Comparison of ENCODE assay signal across 18 mouse cellular contexts in the genomic region with DNA sequence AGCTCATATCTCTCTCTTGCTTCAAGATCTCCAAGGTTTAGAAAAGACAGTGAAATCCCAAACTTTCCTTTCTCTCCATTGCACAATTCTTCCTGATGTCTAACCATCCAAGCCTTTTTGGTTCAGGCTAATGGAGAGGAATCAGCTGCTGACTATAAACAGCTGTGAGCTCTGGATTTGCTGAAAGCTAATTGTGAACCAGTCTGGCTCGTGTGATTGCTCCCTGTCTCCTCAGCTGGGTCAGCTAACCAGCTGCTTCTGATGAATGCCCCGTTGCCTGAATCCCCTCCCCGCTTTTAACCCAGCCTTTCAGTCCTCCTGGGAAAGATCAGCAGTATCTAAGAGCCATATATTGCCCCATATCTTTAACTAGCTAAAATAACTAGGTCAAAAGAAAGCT. TPM values are rescaled to one million over a fixed set of nuclear protein-coding genes. Genes with fewer than 3 reads are reported as not detected.
A peak's percentile ranks its signal among the peaks of the same experiment; 100 is the strongest.
DNase-seq lines count a peak whose midpoint lies in the region; ATAC-seq and TF ChIP-seq lines count a peak whose summit lies in the region.
"Had no signal": no experiment of that assay in that cellular context is flagged by ENCODE, and none has a peak within 500 bp of the region (broad histone marks: within the 10 kb centered on the region; RNA-seq: fewer than 3 reads in every experiment).

No protein-coding gene starts in this region.

- no peak for ATAC-seq in midbrain, embryonic 14.5 days (ENCODE audit: low FRiP score, low TSS enrichment)
- no peak for ATAC-seq in midbrain, embryonic 15.5 days (replicated peaks)
- peak; percentile 72; the same call in 1 of the 2 replicates for ATAC-seq in forebrain, postnatal 0 days
- ATAC-seq: intestine, embryonic 16.5 days had no signal

- no peak overlapping the region for H3K27ac ChIP-seq in midbrain, embryonic 14.5 days (replicated peaks; ENCODE audit: low read depth, low read length)
- H3K27ac ChIP-seq in midbrain, embryonic 15.5 days: no peak overlapping the region
- no peak overlapping the region for H3K27ac ChIP-seq in forebrain, postnatal 0 days (ENCODE audit: low read depth, low read length)
- H3K27ac ChIP-seq: gastrocnemius, adult 2 months; limb, embryonic 13.5 days; neural tube, embryonic 15.5 days had no signal

- TF ChIP-seq CTCF in forebrain, postnatal 0 days (IDR thresholded peaks at IDR 0.05; ENCODE audit: low read depth): no peak

- H3K4me1 ChIP-seq in midbrain, embryonic 14.5 days (ENCODE audit: control insufficient read depth, insufficient read depth, low read length): no peaks in the 10 kb centered on the region
- H3K4me1 ChIP-seq in midbrain, embryonic 15.5 days: peaks cover 8% of the 10 kb centered on the region; the same call in 1 of the 2 replicates
- H3K4me1 ChIP-seq in forebrain, postnatal 0 days (ENCODE audit: insufficient read depth): no peaks in the 10 kb centered on the region

- intact Hi-C loops in heart, postnatal 14 days (cut with DNase I): no loop called here

- peak; percentile 90 for DNase-seq in heart, adult 11 months
- DNase-seq in heart, postnatal 14 days: no peak
- peak; percentile 28 for DNase-seq in midbrain, embryonic 14.5 days
- DNase-seq in forebrain, postnatal 0 days: peak; percentile 20
- peak; percentile 61 for DNase-seq in retina, postnatal 1 day
- DNase-seq in right cerebral cortex, postnatal 14 days: no peak
- no peak for DNase-seq in neural tube, embryonic 10.5 days (ENCODE audit: extremely low spot score, low spot score)
- DNase-seq: adrenal gland, adult 8-10 months; B cell, adult 2 months; cerebellum, postnatal 25 days; gastrocnemius, adult 2 months; heart, postnatal 36 days; kidney, postnatal 14 days; thymus, adult 18-20 months had no signal

- 31% methylated on average over 3 of the region's 3 CpGs for WGBS in midbrain, embryonic 14.5 days
- 23% methylated on average over 3 of the region's 3 CpGs for WGBS in midbrain, embryonic 15.5 days
- 33% methylated on average over 3 of the region's 3 CpGs for WGBS in forebrain, postnatal 0 days

- H3K4me2 ChIP-seq in midbrain, embryonic 14.5 days (ENCODE audit: low read length): no peak overlapping the region
- no peak overlapping the region for H3K4me2 ChIP-seq in midbrain, embryonic 15.5 days
- H3K4me2 ChIP-seq in forebrain, postnatal 0 days (ENCODE audit: low read depth): no peak overlapping the region
- H3K4me2 ChIP-seq: limb, embryonic 13.5 days; neural tube, embryonic 15.5 days had no signal

- H3K36me3 ChIP-seq in midbrain, embryonic 14.5 days (ENCODE audit: control insufficient read depth, insufficient read depth, low read length): no peaks in the 10 kb centered on the region
- no peaks in the 10 kb centered on the region for H3K36me3 ChIP-seq in midbrain, embryonic 15.5 days (replicated peaks)
- H3K36me3 ChIP-seq in forebrain, postnatal 0 days (ENCODE audit: insufficient read depth): no peaks in the 10 kb centered on the region
- H3K36me3 ChIP-seq: limb, embryonic 13.5 days; neural tube, embryonic 15.5 days had no signal

- H3K9me3 ChIP-seq in midbrain, embryonic 14.5 days (ENCODE audit: control insufficient read depth, low read length): no peaks in the 10 kb centered on the region
- H3K9me3 ChIP-seq in midbrain, embryonic 15.5 days: no peaks in the 10 kb centered on the region
- H3K9me3 ChIP-seq in forebrain, postnatal 0 days (ENCODE audit: low read length): no peaks in the 10 kb centered on the region
- H3K9me3 ChIP-seq: limb, embryonic 13.5 days; neural tube, embryonic 15.5 days had no signal

- no peaks in the 10 kb centered on the region for H3K27me3 ChIP-seq in midbrain, embryonic 14.5 days (ENCODE audit: control insufficient read depth, insufficient read depth, low read length)
- 0 out of 2 replicates have a peak, but pooled peaks cover 4% of the 10 kb centered on the region for H3K27me3 ChIP-seq in midbrain, embryonic 15.5 days (replicated peaks)
- no peaks in the 10 kb centered on the region for H3K27me3 ChIP-seq in forebrain, postnatal 0 days (ENCODE audit: insufficient read depth, low read length)
- H3K27me3 ChIP-seq: limb, embryonic 13.5 days; neural tube, embryonic 15.5 days had no signal

- H3K9ac ChIP-seq in midbrain, embryonic 14.5 days (replicated peaks; ENCODE audit: low read length): no peak overlapping the region
- no peak overlapping the region for H3K9ac ChIP-seq in midbrain, embryonic 15.5 days
- H3K9ac ChIP-seq in forebrain, postnatal 0 days: no peak overlapping the region
- H3K9ac ChIP-seq: limb, embryonic 13.5 days; neural tube, embryonic 15.5 days had no signal

- H3K4me3 ChIP-seq in midbrain, embryonic 14.5 days (replicated peaks; ENCODE audit: low read depth, low read length): no peak overlapping the region
- no peak overlapping the region for H3K4me3 ChIP-seq in midbrain, embryonic 15.5 days
- H3K4me3 ChIP-seq in forebrain, postnatal 0 days (ENCODE audit: low read depth, low read length): no peak overlapping the region
- H3K4me3 ChIP-seq: gastrocnemius, adult 2 months; limb, embryonic 13.5 days; neural tube, embryonic 15.5 days had no signal

RNA-seq across cellular contexts. Expression of a gene that starts 2.6 kb away (rescaled TPM):
- 1 to 10 TPM; 4.4 TPM for total RNA-seq in heart, postnatal 14 days (2021)
- polyA plus RNA-seq in midbrain, embryonic 14.5 days (2014; fragmentation: Nextera tagmentation; extraction: Ambion mirVana): 0.09 and 0.20 TPM in 2 replicates
- 0.22 and 0.29 TPM in 2 replicates for polyA plus RNA-seq in midbrain, embryonic 15.5 days (2015; fragmentation: Nextera tagmentation; extraction: Ambion mirVana)
- 0.19 and 0.62 TPM in 2 replicates for total RNA-seq in forebrain, postnatal 0 days (2014; rRNA removed)
- polyA plus RNA-seq in forebrain, postnatal 0 days (2015; fragmentation: Nextera tagmentation; extraction: Ambion mirVana): 0.20 and 0.33 TPM in 2 replicates

RNA-seq across cellular contexts. Expression of a gene that starts 32.7 kb away (rescaled TPM):
- 10 to 100 TPM; 35.7 to 49.1 TPM for total RNA-seq in heart, postnatal 14 days (2021)
- 7.5 and 12.9 TPM in 2 replicates for polyA plus RNA-seq in midbrain, embryonic 14.5 days (2014; fragmentation: Nextera tagmentation; extraction: Ambion mirVana)
- polyA plus RNA-seq in midbrain, embryonic 15.5 days (2015; fragmentation: Nextera tagmentation; extraction: Ambion mirVana): 20.3 and 22.3 TPM in 2 replicates
- 28.7 and 39.5 TPM in 2 replicates for total RNA-seq in forebrain, postnatal 0 days (2014; rRNA removed)
- polyA plus RNA-seq in forebrain, postnatal 0 days (2015; fragmentation: Nextera tagmentation; extraction: Ambion mirVana): 16.6 and 19.7 TPM in 2 replicates

RNA-seq across cellular contexts. Expression of a gene that starts 50.8 kb away (rescaled TPM):
- not detected for total RNA-seq in heart, postnatal 14 days (2021)
- 0.04 and 0.13 TPM in 2 replicates for polyA plus RNA-seq in midbrain, embryonic 14.5 days (2014; fragmentation: Nextera tagmentation; extraction: Ambion mirVana)
- 0.05 and 0.08 TPM in 2 replicates for polyA plus RNA-seq in midbrain, embryonic 15.5 days (2015; fragmentation: Nextera tagmentation; extraction: Ambion mirVana)
- total RNA-seq in forebrain, postnatal 0 days (2014; rRNA removed): 0.08 and 0.67 TPM in 2 replicates
- 0.09 and 0.15 TPM in 2 replicates for polyA plus RNA-seq in forebrain, postnatal 0 days (2015; fragmentation: Nextera tagmentation; extraction: Ambion mirVana)
- total RNA-seq: gastrocnemius, adult 2 months; heart, postnatal 36 days had no signal
- polyA plus RNA-seq: limb, embryonic 13.5 days had no signal

Comparison
In these comparisons a context has a peak if more than half of its experiments do, and no peak if none do; other contexts are left out.
1. DNase-seq: peak in heart, adult 11 months (single experiment), midbrain, embryonic 14.5 days (single experiment), forebrain, postnatal 0 days (single experiment) and retina, postnatal 1 day (single experiment); none in heart, postnatal 14 days (0 of 2), right cerebral cortex, postnatal 14 days (single experiment) and neural tube, embryonic 10.5 days (single experiment).